ENCODE assay signal across 11 mouse cellular contexts in the genomic region with DNA sequence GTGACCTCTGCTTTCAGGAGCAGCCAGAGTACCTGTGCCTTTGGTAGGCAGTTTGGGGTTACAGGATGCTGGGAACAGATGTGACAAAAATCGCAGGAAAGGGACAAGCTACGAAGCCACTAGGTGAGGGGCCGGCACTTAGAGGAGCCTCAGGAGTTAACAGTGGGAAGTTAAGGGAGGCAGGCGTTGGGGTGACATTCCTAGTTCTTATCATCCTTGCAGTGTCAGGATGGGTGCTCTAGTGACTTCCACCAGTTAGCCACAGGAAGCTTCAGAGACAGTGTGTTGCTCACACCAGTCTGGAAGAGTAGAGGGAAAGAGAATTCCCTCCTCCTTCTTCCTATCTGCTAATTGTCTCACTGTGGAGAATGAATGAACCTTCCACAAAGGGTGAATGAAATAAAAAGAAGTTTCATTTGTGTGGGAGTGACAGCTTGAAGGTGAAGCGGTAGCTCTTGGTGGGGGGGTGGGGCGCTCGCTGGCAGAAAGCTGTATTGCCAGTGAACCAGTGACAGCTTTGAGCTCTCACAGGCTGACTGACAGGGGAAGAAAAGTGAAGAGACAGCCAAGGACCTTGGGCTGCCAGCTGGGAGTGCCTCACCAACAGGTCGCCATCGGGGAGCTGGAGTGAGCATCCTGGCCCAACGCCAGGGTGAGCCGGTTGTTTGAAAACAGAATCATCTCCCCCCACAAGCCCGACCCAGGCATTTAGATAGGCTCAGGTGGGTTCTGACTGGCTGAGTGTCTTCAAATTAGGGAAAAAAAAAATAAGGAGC. TPM values are rescaled to one million over a fixed set of nuclear protein-coding genes. Genes with fewer than 3 reads are reported as not detected.
DNase-seq lines count a peak whose midpoint lies in the region; ATAC-seq and TF ChIP-seq lines count a peak whose summit lies in the region.
"Had no signal": no experiment of that assay in that cellular context is flagged by ENCODE, and none has a peak within 500 bp of the region (broad histone marks: within the 10 kb centered on the region; RNA-seq: fewer than 3 reads in every experiment).

No protein-coding gene starts in this region.

- DNase-seq in kidney, postnatal 0 days (ENCODE audit: low spot score), result peak; percentile 42
- no peak for DNase-seq in kidney, adult 8-10 months
- DNase-seq in Muller cell, postnatal 12 days (ENCODE audit: inconsistent ontology term), result peak; percentile 49
- no peak for DNase-seq in thymus, postnatal 25 days
- DNase-seq in urinary bladder, postnatal 36 days (ENCODE audit: low spot score in 2 of 2), result no peak

- no peak overlapping the region for H3K9ac ChIP-seq in kidney, postnatal 0 days (ENCODE audit: low read depth, low read length)
- H3K9ac ChIP-seq in heart, embryonic 11.5 days (ENCODE audit: low read depth, low read length), result no peak overlapping the region
- H3K9ac ChIP-seq: limb, embryonic 13.5 days; neural tube, embryonic 12.5 days had no signal

- H3K4me3 ChIP-seq in kidney, postnatal 0 days (replicated peaks; ENCODE audit: low read depth, low read length), result no peak overlapping the region
- H3K4me3 ChIP-seq in bone marrow, adult 2 months (replicated peaks; ENCODE audit: control insufficient read depth, low read depth, low read length), result no peak overlapping the region
- H3K4me3 ChIP-seq in heart, embryonic 11.5 days (ENCODE audit: low read depth, low read length), result no peak overlapping the region
- H3K4me3 ChIP-seq: limb, embryonic 13.5 days; neural tube, embryonic 12.5 days had no signal

- no peak for TF ChIP-seq POLR2A in bone marrow, adult 2 months (IDR thresholded peaks at IDR 0.05; ENCODE audit: borderline replicate concordance, control insufficient read depth, low read depth, low read length)

- WGBS in kidney, postnatal 0 days, result 35% methylated on average over 12 of the region's 12 CpGs
- WGBS in bone marrow, adult 2 months, result 67% methylated on average over 12 of the region's 12 CpGs
- WGBS in heart, embryonic 11.5 days (ENCODE audit: insufficient replicate concordance), result 25% methylated on average over 12 of the region's 12 CpGs

- H3K27ac ChIP-seq in kidney, postnatal 0 days, result no peak overlapping the region
- H3K27ac ChIP-seq in bone marrow, adult 2 months (ENCODE audit: control insufficient read depth, insufficient read depth, low read depth, low read length, poor library complexity), result peak overlapping the region; percentile 45
- H3K27ac ChIP-seq in heart, embryonic 11.5 days (ENCODE audit: low read depth, low read length), result no peak overlapping the region
- H3K27ac ChIP-seq: limb, embryonic 13.5 days; neural tube, embryonic 12.5 days had no signal

- no peaks in the 10 kb centered on the region for H3K36me3 ChIP-seq in kidney, postnatal 0 days (ENCODE audit: insufficient read depth, low read length)
- no peaks in the 10 kb centered on the region for H3K36me3 ChIP-seq in heart, embryonic 11.5 days (ENCODE audit: control insufficient read depth, insufficient read depth, low read length)
- H3K36me3 ChIP-seq: limb, embryonic 13.5 days; neural tube, embryonic 12.5 days had no signal

- no peak for TF ChIP-seq CTCF in kidney, postnatal 0 days (IDR thresholded peaks at IDR 0.05; ENCODE audit: low read depth)
- TF ChIP-seq CTCF in bone marrow, adult 2 months (IDR thresholded peaks at IDR 0.05; ENCODE audit: control insufficient read depth, insufficient read depth, low read length), result no peak

- no peak for ATAC-seq in kidney, postnatal 0 days (replicated peaks; ENCODE audit: low FRiP score, low read depth)
- 0 out of 2 replicates have a peak, but pooled peaks have one; percentile 39 for ATAC-seq in heart, embryonic 11.5 days (replicated peaks; ENCODE audit: insufficient number of reproducible peaks, low FRiP score, low TSS enrichment)
- no peak for ATAC-seq in monocyte, adult 5-6 weeks (replicated peaks; ENCODE audit: insufficient number of reproducible peaks, low FRiP score, low TSS enrichment, poor library complexity, severe bottlenecking)
- ATAC-seq: Patski had no signal

- no peak overlapping the region for H3K4me2 ChIP-seq in kidney, postnatal 0 days (ENCODE audit: low read length)
- H3K4me2 ChIP-seq in heart, embryonic 11.5 days, result peak overlapping the region; percentile 31
- H3K4me2 ChIP-seq: limb, embryonic 13.5 days; neural tube, embryonic 12.5 days had no signal

- no peaks in the 10 kb centered on the region for H3K9me3 ChIP-seq in kidney, postnatal 0 days (replicated peaks; ENCODE audit: low read length)
- H3K9me3 ChIP-seq in heart, embryonic 11.5 days (replicated peaks; ENCODE audit: control insufficient read depth, low read length), result peaks cover 3% of the 10 kb centered on the region; the same call in 1 of the 2 replicates
- H3K9me3 ChIP-seq: limb, embryonic 13.5 days; neural tube, embryonic 12.5 days had no signal

- no peaks in the 10 kb centered on the region for H3K4me1 ChIP-seq in kidney, postnatal 0 days (replicated peaks; ENCODE audit: insufficient read depth, low read length)
- H3K4me1 ChIP-seq in bone marrow, adult 2 months (ENCODE audit: control insufficient read depth, insufficient read depth, low read length), result peaks cover 2% of the 10 kb centered on the region
- H3K4me1 ChIP-seq in heart, embryonic 11.5 days (ENCODE audit: control insufficient read depth, insufficient read depth, low read length), result peaks cover 16% of the 10 kb centered on the region
- H3K4me1 ChIP-seq: limb, embryonic 13.5 days had no signal

- no peaks in the 10 kb centered on the region for H3K27me3 ChIP-seq in kidney, postnatal 0 days (ENCODE audit: insufficient read depth, low read length)
- no peaks in the 10 kb centered on the region for H3K27me3 ChIP-seq in heart, embryonic 11.5 days (ENCODE audit: control insufficient read depth, insufficient read depth, low read length)
- H3K27me3 ChIP-seq: limb, embryonic 13.5 days; neural tube, embryonic 12.5 days; Patski had no signal

RNA-seq across cellular contexts. Expression of a gene that starts 41.9 kb away (rescaled TPM):
- 5.7 and 6.4 TPM in 2 replicates for polyA plus RNA-seq in kidney, postnatal 0 days (2015; fragmentation: Nextera tagmentation; extraction: Ambion mirVana)
- 4.5 and 7.2 TPM in 2 replicates for polyA plus RNA-seq in bone marrow, adult 2 months (2011; ENCODE audit: insufficient read depth, insufficient read length, low replicate concordance, missing spikeins)
- 12.1 and 14.8 TPM in 2 replicates for polyA plus RNA-seq in heart, embryonic 11.5 days (2014; fragmentation: Nextera tagmentation; extraction: Ambion mirVana)
- total RNA-seq in monocyte, adult 5-6 weeks (2017), result 2.1 to 4.9 TPM (median 3.3 TPM) in 3 replicates

Comparison
In these comparisons a context has a peak if more than half of its experiments do, and no peak if none do; other contexts are left out.
1. DNase-seq: peak in kidney, postnatal 0 days (single experiment) and Muller cell, postnatal 12 days (single experiment); none in kidney, adult 8-10 months (0 of 2), thymus, postnatal 25 days (single experiment) and urinary bladder, postnatal 36 days (0 of 2).